Mouse (Mus musculus) thymus, adult 2 months (tissue): Measurements from ENCODE around the gene Arhgap22.

ENCODE experiments used
- CTCF ChIP-seq: fragments of 200-500 bp; IDR thresholded peaks from 2 replicates; pipeline ENCODE4 v1.5.1; 2012; ENCODE audit warnings: mild to moderate bottlenecking, control low read depth, low read length, moderate library complexity, borderline replicate concordance; ENCODE audit not compliant: control insufficient read depth, poor library complexity, insufficient read depth; ENCODE audit errors: extremely low read depth
- POLR2A ChIP-seq: fragments of 200-500 bp; IDR thresholded peaks from 2 replicates; pipeline ENCODE4 v1.6.1; 2012; ENCODE audit warnings: mild to moderate bottlenecking, low read length, control low read depth, moderate library complexity; ENCODE audit not compliant: control insufficient read depth, poor library complexity, insufficient read depth; ENCODE audit errors: extremely low read depth

- no peak for TF ChIP-seq POLR2A
- TF ChIP-seq CTCF, result no peak
Measured at GRCm38 (mm10) chr14:33310719-33311118, 96.9 kb downstream of the Arhgap22 start.
